Comparison of ENCODE assay signal across 12 mouse cellular contexts in the genomic region with DNA sequence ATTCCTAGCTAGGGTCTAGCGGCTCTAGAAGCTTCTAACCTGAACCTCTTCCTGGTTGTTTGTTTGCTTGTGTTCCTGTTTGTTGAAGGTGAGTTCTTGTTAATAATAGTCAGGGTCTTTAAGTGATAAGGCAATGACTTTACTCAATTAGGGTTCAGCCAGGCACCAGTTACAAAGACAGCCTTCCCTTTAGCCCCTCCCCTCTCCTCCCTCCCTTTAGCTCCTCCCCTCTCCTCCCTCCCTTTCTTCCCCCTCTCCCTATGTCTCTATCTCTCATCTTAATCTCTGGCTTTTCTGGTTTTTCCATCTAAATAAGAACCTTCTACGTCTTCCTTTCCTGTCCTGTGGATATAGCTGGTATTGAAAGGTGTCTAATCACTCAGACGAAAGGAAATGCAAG. TPM values are rescaled to one million over a fixed set of nuclear protein-coding genes. Genes with fewer than 3 reads are reported as not detected.
DNase-seq lines count a peak whose midpoint lies in the region; ATAC-seq and TF ChIP-seq lines count a peak whose summit lies in the region.
"Had no signal": no experiment of that assay in that cellular context is flagged by ENCODE, and none has a peak within 500 bp of the region (broad histone marks: within the 10 kb centered on the region; RNA-seq: fewer than 3 reads in every experiment).

No protein-coding gene starts in this region.

- no peaks in the 10 kb centered on the region for H3K27me3 ChIP-seq in kidney, postnatal 0 days (ENCODE audit: insufficient read depth, low read length)
- no peaks in the 10 kb centered on the region for H3K27me3 ChIP-seq in kidney, adult 2 months (replicated peaks; ENCODE audit: control insufficient read depth, insufficient read depth, low read length)
- H3K27me3 ChIP-seq in intestine, embryonic 14.5 days (replicated peaks; ENCODE audit: control insufficient read depth, insufficient read depth, low read length), result no peaks in the 10 kb centered on the region
- peaks cover 3% of the 10 kb centered on the region for H3K27me3 ChIP-seq in hindbrain, embryonic 10.5 days (ENCODE audit: insufficient read depth, poor library complexity, severe bottlenecking)
- H3K27me3 ChIP-seq: hindbrain, embryonic 15.5 days had no signal

- intact Hi-C loops in left cerebral cortex, postnatal 36 days (cut with DNase I), result no loop called here

- no peaks in the 10 kb centered on the region for H3K9me3 ChIP-seq in kidney, postnatal 0 days (replicated peaks; ENCODE audit: low read length)
- H3K9me3 ChIP-seq in intestine, embryonic 14.5 days (ENCODE audit: control insufficient read depth, low read length), result no peaks in the 10 kb centered on the region
- no peaks in the 10 kb centered on the region for H3K9me3 ChIP-seq in hindbrain, embryonic 10.5 days
- H3K9me3 ChIP-seq: hindbrain, embryonic 15.5 days; midbrain, embryonic 10.5 days had no signal

- TF ChIP-seq POLR2A in kidney, adult 2 months (IDR thresholded peaks at IDR 0.05; ENCODE audit: low read depth, low read length), result no peak
- no peak for TF ChIP-seq POLR2A in bone marrow macrophage, adult 2 months (IDR thresholded peaks at IDR 0.05; ENCODE audit: borderline replicate concordance, low read depth, low read length)

- H3K27ac ChIP-seq in kidney, postnatal 0 days, result no peak overlapping the region
- no peak overlapping the region for H3K27ac ChIP-seq in kidney, adult 2 months (ENCODE audit: insufficient read depth, low read depth, low read length)
- H3K27ac ChIP-seq in bone marrow macrophage, adult 2 months (ENCODE audit: insufficient read depth, low read depth, low read length), result no peak overlapping the region
- H3K27ac ChIP-seq in intestine, embryonic 14.5 days (ENCODE audit: low read depth), result no peak overlapping the region
- no peak overlapping the region for H3K27ac ChIP-seq in hindbrain, embryonic 10.5 days
- H3K27ac ChIP-seq: hindbrain, embryonic 15.5 days; midbrain, embryonic 10.5 days had no signal

- no peaks in the 10 kb centered on the region for H3K4me1 ChIP-seq in kidney, postnatal 0 days (replicated peaks; ENCODE audit: insufficient read depth, low read length)
- H3K4me1 ChIP-seq in kidney, adult 2 months (ENCODE audit: control insufficient read depth, insufficient read depth, low read length), result no peaks in the 10 kb centered on the region
- H3K4me1 ChIP-seq in bone marrow macrophage, adult 2 months (ENCODE audit: control insufficient read depth, insufficient read depth, low read length), result peaks cover 7% of the 10 kb centered on the region; the same call in 1 of the 2 replicates
- H3K4me1 ChIP-seq in intestine, embryonic 14.5 days (replicated peaks; ENCODE audit: control insufficient read depth, insufficient read depth, low read length), result no peaks in the 10 kb centered on the region
- peaks cover 7% of the 10 kb centered on the region; the same call in 1 of the 2 replicates for H3K4me1 ChIP-seq in hindbrain, embryonic 10.5 days (replicated peaks)
- H3K4me1 ChIP-seq: hindbrain, embryonic 15.5 days had no signal

- DNase-seq in kidney, postnatal 0 days (ENCODE audit: low spot score), result no peak
- DNase-seq in kidney, adult 2 months, result no peak
- no peak for DNase-seq in intestine, embryonic 14.5 days (ENCODE audit: low spot score)
- DNase-seq in left cerebral cortex, postnatal 36 days (ENCODE audit: low spot score in 2 of 2), result no peak
- DNase-seq in cerebellum, postnatal 4 days (ENCODE audit: low spot score in 2 of 2), result no peak
- no peak for DNase-seq in hindbrain, embryonic 10.5 days (ENCODE audit: low spot score)
- DNase-seq: cerebellum, adult 9-11 months; forebrain, postnatal 0 days had no signal

- TF ChIP-seq CTCF in kidney, postnatal 0 days (IDR thresholded peaks at IDR 0.05; ENCODE audit: low read depth), result no peak
- no peak for TF ChIP-seq CTCF in kidney, adult 2 months (conservative IDR thresholded peaks at IDR 0.05; ENCODE audit: insufficient read depth, insufficient read length, low read depth, low read length)
- TF ChIP-seq CTCF in bone marrow macrophage, adult 2 months (IDR thresholded peaks at IDR 0.05; ENCODE audit: low read depth, low read length), result no peak

- no peaks in the 10 kb centered on the region for H3K36me3 ChIP-seq in kidney, postnatal 0 days (ENCODE audit: insufficient read depth, low read length)
- no peaks in the 10 kb centered on the region for H3K36me3 ChIP-seq in kidney, adult 2 months (ENCODE audit: control insufficient read depth, insufficient read depth, low read length)
- H3K36me3 ChIP-seq in intestine, embryonic 14.5 days (ENCODE audit: control insufficient read depth, insufficient read depth, low read length), result no peaks in the 10 kb centered on the region
- H3K36me3 ChIP-seq in hindbrain, embryonic 10.5 days, result no peaks in the 10 kb centered on the region
- H3K36me3 ChIP-seq: hindbrain, embryonic 15.5 days; midbrain, embryonic 10.5 days had no signal

- H3K4me3 ChIP-seq in kidney, postnatal 0 days (replicated peaks; ENCODE audit: low read depth, low read length), result no peak overlapping the region
- no peak overlapping the region for H3K4me3 ChIP-seq in kidney, adult 2 months (ENCODE audit: insufficient read depth, low read depth, low read length)
- H3K4me3 ChIP-seq in bone marrow macrophage, adult 2 months (ENCODE audit: insufficient read depth, low read length), result peak overlapping the region; percentile 12
- H3K4me3 ChIP-seq in intestine, embryonic 14.5 days (ENCODE audit: low read depth, low read length), result no peak overlapping the region
- H3K4me3 ChIP-seq in hindbrain, embryonic 10.5 days, result no peak overlapping the region; the same call in 1 of the 2 replicates
- H3K4me3 ChIP-seq: hindbrain, embryonic 15.5 days had no signal

- no peak for ATAC-seq in kidney, postnatal 0 days (replicated peaks; ENCODE audit: low FRiP score, low read depth)
- no peak; the same call in 1 of the 2 replicates for ATAC-seq in intestine, embryonic 14.5 days (replicated peaks; ENCODE audit: low FRiP score, low TSS enrichment, low read depth)
- peak; percentile 53 for ATAC-seq in megakaryocyte, adult 5-6 weeks (ENCODE audit: poor library complexity, severe bottlenecking)
- ATAC-seq: forebrain, postnatal 0 days had no signal

- H3K9ac ChIP-seq in kidney, postnatal 0 days (ENCODE audit: low read depth, low read length), result no peak overlapping the region
- H3K9ac ChIP-seq in intestine, embryonic 14.5 days (ENCODE audit: low read length), result no peak overlapping the region
- H3K9ac ChIP-seq: forebrain, postnatal 0 days; hindbrain, embryonic 15.5 days had no signal

- peak overlapping the region; percentile 28 for H3K4me2 ChIP-seq in kidney, postnatal 0 days (ENCODE audit: low read length)
- peak overlapping the region; percentile 47 for H3K4me2 ChIP-seq in intestine, embryonic 14.5 days (ENCODE audit: low read length)

- whole genome bisulfite sequencing in kidney, postnatal 0 days, result 62% methylated on average over 3 of the region's 3 CpGs
- 74% methylated on average over 3 of the region's 3 CpGs for WGBS in kidney, adult 2 months
- 68% methylated on average over 3 of the region's 3 CpGs for WGBS in intestine, embryonic 14.5 days
- WGBS in hindbrain, embryonic 10.5 days, result 64% methylated on average over 3 of the region's 3 CpGs

RNA-seq across cellular contexts. Expression of gene Tekt5, which starts 10.7 kb away (rescaled TPM):
- 1.1 and 1.2 TPM in 2 replicates for polyA plus RNA-seq in kidney, postnatal 0 days (2015; fragmentation: Nextera tagmentation; extraction: Ambion mirVana)
- 0.64 and 0.77 TPM in 2 replicates for polyA plus RNA-seq in kidney, adult 2 months (2012; rRNA removed)
- polyA plus RNA-seq in bone marrow macrophage, adult 2 months (2012; ENCODE audit: insufficient read depth, insufficient read length, missing spikeins), result not detected in 2 replicates
- polyA plus RNA-seq in intestine, embryonic 14.5 days (2014; fragmentation: Nextera tagmentation; extraction: Ambion mirVana), result 0.19 and 0.28 TPM in 2 replicates
- total RNA-seq in megakaryocyte, adult 5-6 weeks (2015), result not detected in 2 replicates
- 0.12 TPM in 1 of 2 replicates, not detected in the other for total RNA-seq in megakaryocyte, adult 5-6 weeks (2017)
- total RNA-seq in left cerebral cortex, postnatal 36 days (2021), result 1 to 10 TPM; 7.8 to 8.7 TPM
- polyA plus RNA-seq in hindbrain, embryonic 10.5 days (2016; fragmentation: Nextera tagmentation; extraction: Ambion mirVana), result 0.11 and 0.16 TPM in 2 replicates
- polyA plus RNA-seq: midbrain, embryonic 10.5 days had no signal

RNA-seq across cellular contexts. Expression of gene Nubp1, which starts 27.2 kb away (rescaled TPM):
- 55.7 and 57.7 TPM in 2 replicates for polyA plus RNA-seq in kidney, postnatal 0 days (2015; fragmentation: Nextera tagmentation; extraction: Ambion mirVana)
- polyA plus RNA-seq in kidney, adult 2 months (2012; rRNA removed), result 28.1 and 30.5 TPM in 2 replicates
- 21.4 and 27.9 TPM in 2 replicates for polyA plus RNA-seq in bone marrow macrophage, adult 2 months (2012; ENCODE audit: insufficient read depth, insufficient read length, missing spikeins)
- 71.6 and 74.2 TPM in 2 replicates for polyA plus RNA-seq in intestine, embryonic 14.5 days (2014; fragmentation: Nextera tagmentation; extraction: Ambion mirVana)
- 35.2 and 46.1 TPM in 2 replicates for total RNA-seq in megakaryocyte, adult 5-6 weeks (2015)
- total RNA-seq in megakaryocyte, adult 5-6 weeks (2017), result 49.2 and 57.1 TPM in 2 replicates
- total RNA-seq in left cerebral cortex, postnatal 36 days (2021), result 10 to 100 TPM; 17.4 to 17.6 TPM
- polyA plus RNA-seq in hindbrain, embryonic 10.5 days (2016; fragmentation: Nextera tagmentation; extraction: Ambion mirVana), result 73.5 and 77.1 TPM in 2 replicates
